Mouse (Mus musculus) mammary gland, adult 2 months (tissue): ENCODE measurements around the gene Kctd21. TPM values are rescaled to one million over a fixed set of nuclear protein-coding genes. Genes with fewer than 3 reads are reported as not detected.

Source experiments
- polyA plus RNA-seq: library from polyadenylated mRNA; depleted of rRNA; stranded (reverse); fragments of >200 nt; gene quantifications from 2 replicates; pipeline ENCODE4 v1.2.3, GENCODE M21; 2012; ENCODE audit warnings: low replicate concordance; rRNA removed

Gene Kctd21
- 7.2 and 17.3 TPM in 2 replicates for polyA plus RNA-seq

GRCm38 (mm10) chr7:97331726-97332666, at the start of gene Kctd21, which contains the start of gene Usp35:
Gene Kctd21 (plus strand): TSS chr7:97332327.
Gene Usp35 (minus strand): TSS chr7:97332020.

Other genes starting within 250 kb of the Kctd21 start
- 11.1 and 11.9 TPM in 2 replicates for gene Usp35, start 307 bp upstream of the Kctd21 start, polyA plus RNA-seq
- 9.1 and 18.5 TPM in 2 replicates for gene Alg8, start 39.3 kb downstream of the Kctd21 start, polyA plus RNA-seq
- gene Ndufc2, start 67.7 kb downstream of the Kctd21 start, polyA plus RNA-seq: 148 and 177 TPM in 2 replicates
- 1,438 and 2,003 TPM in 2 replicates for gene Thrsp, start 85.4 kb downstream of the Kctd21 start, polyA plus RNA-seq
- 3.5 and 7.8 TPM in 2 replicates for gene Kctd14, start 119.0 kb downstream of the Kctd21 start, polyA plus RNA-seq
- gene Ints4, start 148.6 kb downstream of the Kctd21 start, polyA plus RNA-seq: 79.2 and 104 TPM in 2 replicates
- gene Aamdc, start 247.2 kb downstream of the Kctd21 start, polyA plus RNA-seq: 33.0 and 66.8 TPM in 2 replicates
- gene Rsf1, start 247.6 kb downstream of the Kctd21 start, polyA plus RNA-seq: 1.6 and 2.5 TPM in 2 replicates